Mouse (Mus musculus) cerebellum, postnatal 10 days (tissue): Measurements from ENCODE around the gene Hipk4.

Source experiments
- DNase-seq, 2 experiments: peaks; one replicate each; pipeline ENCODE4 v3.0.0; 2021; ENCODE audit warnings: mixed read lengths in 2 of 2

The Hipk4 gene

GRCm38 (mm10) chr7:27540935-27541334, 17.9 kb downstream of the Hipk4 start:
- no peak for DNase-seq

- DNase-seq: peak; percentile 25 to 34
Measured at GRCm38 (mm10) chr7:27541431-27541830, 18.4 kb downstream of the Hipk4 start.

GRCm38 (mm10) chr7:27541922-27542321, 18.9 kb downstream of the Hipk4 start:
- no peak for DNase-seq

- peak; percentile 88 to 93 for DNase-seq
Measured at GRCm38 (mm10) chr7:27542392-27543033, 19.4 kb downstream of the Hipk4 start.

GRCm38 (mm10) chr7:27543065-27543464, 20.0 kb downstream of the Hipk4 start:
- DNase-seq: no peak

GRCm38 (mm10) chr7:27543851-27544250, 20.8 kb downstream of the Hipk4 start:
- no peak for DNase-seq

- DNase-seq: peak in 1 of 2 experiments; percentile 54
Measured at GRCm38 (mm10) chr7:27544675-27545370, 21.8 kb downstream of the Hipk4 start.

- DNase-seq: no peak
Measured at GRCm38 (mm10) chr7:27549597-27549996, 26.5 kb downstream of the Hipk4 start.

GRCm38 (mm10) chr7:27552070-27552469, 29.0 kb downstream of the Hipk4 start:
- no peak for DNase-seq

GRCm38 (mm10) chr7:27552931-27553513, 30.0 kb downstream of the Hipk4 start, which contains the start of the genes Pld3 and 2310022A10Rik:
Gene Pld3 (minus strand): TSS chr7:27553218.
Gene 2310022A10Rik (plus strand): TSS chr7:27553233.
- peak; percentile 98 for DNase-seq

- DNase-seq: no peak
Measured at GRCm38 (mm10) chr7:27560291-27560887, 37.3 kb downstream of the Hipk4 start.

GRCm38 (mm10) chr7:27560978-27561377, 37.9 kb downstream of the Hipk4 start:
- no peak for DNase-seq

GRCm38 (mm10) chr7:27569580-27570224, 46.6 kb downstream of the Hipk4 start:
- peak; percentile 29 to 36 for DNase-seq

- no peak for DNase-seq
Measured at GRCm38 (mm10) chr7:27572133-27572532, 49.1 kb downstream of the Hipk4 start.

- no peak for DNase-seq
Measured at GRCm38 (mm10) chr7:27574124-27574880, 51.2 kb downstream of the Hipk4 start.

- peak; percentile 60 to 65 for DNase-seq
Measured at GRCm38 (mm10) chr7:27576914-27577313, 53.8 kb downstream of the Hipk4 start.

GRCm38 (mm10) chr7:27577589-27577988, 54.5 kb downstream of the Hipk4 start:
- no peak for DNase-seq

- no peak for DNase-seq
Measured at GRCm38 (mm10) chr7:27578465-27578864, 55.4 kb downstream of the Hipk4 start.

- DNase-seq: no peak
Measured at GRCm38 (mm10) chr7:27580380-27581174, 57.5 kb downstream of the Hipk4 start.
